Mouse (Mus musculus): ENCODE measurements around the gene Dnm3. TPM values are rescaled to one million over a fixed set of nuclear protein-coding genes. Genes with fewer than 3 reads are reported as not detected.

The Dnm3 gene
- total RNA-seq, 1 experiment from 2014 or later = not detected

- no peak for ATAC-seq (replicated peaks in 1 of 2; ENCODE audit: insufficient read depth in 1 of 2, low FRiP score in 2 of 2, low TSS enrichment in 1 of 2, low read depth in 1 of 2, poor library complexity in 2 of 2, severe bottlenecking in 2 of 2)
Observed at GRCm38 (mm10) chr1:162132908-162133641, 344.8 kb downstream of the Dnm3 start.

GRCm38 (mm10) chr1:162126856-162127792 is 350.7 kb downstream of the Dnm3 start:
- ATAC-seq (replicated peaks in 1 of 2; ENCODE audit: insufficient read depth in 1 of 2, low FRiP score in 2 of 2, low TSS enrichment in 1 of 2, low read depth in 1 of 2, poor library complexity in 2 of 2, severe bottlenecking in 2 of 2) = no peak

GRCm38 (mm10) chr1:162124396-162124795 is 353.4 kb downstream of the Dnm3 start:
- ATAC-seq (replicated peaks in 1 of 2; ENCODE audit: insufficient read depth in 1 of 2, low FRiP score in 2 of 2, low TSS enrichment in 1 of 2, low read depth in 1 of 2, poor library complexity in 2 of 2, severe bottlenecking in 2 of 2) = no peak

- ATAC-seq (replicated peaks in 1 of 2; ENCODE audit: insufficient read depth in 1 of 2, low FRiP score in 2 of 2, low TSS enrichment in 1 of 2, low read depth in 1 of 2, poor library complexity in 2 of 2, severe bottlenecking in 2 of 2) = no peak
Observed at GRCm38 (mm10) chr1:162121441-162122200, 356.2 kb downstream of the Dnm3 start.

GRCm38 (mm10) chr1:162109437-162109813 is 368.4 kb downstream of the Dnm3 start:
- no peak for ATAC-seq (replicated peaks in 1 of 2; ENCODE audit: insufficient read depth in 1 of 2, low FRiP score in 2 of 2, low TSS enrichment in 1 of 2, low read depth in 1 of 2, poor library complexity in 2 of 2, severe bottlenecking in 2 of 2)

- no peak for ATAC-seq (replicated peaks in 1 of 2; ENCODE audit: insufficient read depth in 1 of 2, low FRiP score in 2 of 2, low TSS enrichment in 1 of 2, low read depth in 1 of 2, poor library complexity in 2 of 2, severe bottlenecking in 2 of 2)
Observed at GRCm38 (mm10) chr1:162108726-162109436, 369.0 kb downstream of the Dnm3 start.

- no peak for ATAC-seq (replicated peaks in 1 of 2; ENCODE audit: insufficient read depth in 1 of 2, low FRiP score in 2 of 2, low TSS enrichment in 1 of 2, low read depth in 1 of 2, poor library complexity in 2 of 2, severe bottlenecking in 2 of 2)
Observed at GRCm38 (mm10) chr1:162108181-162108671, 369.6 kb downstream of the Dnm3 start.

GRCm38 (mm10) chr1:162107011-162107606 is 370.7 kb downstream of the Dnm3 start:
- ATAC-seq (replicated peaks in 1 of 2; ENCODE audit: insufficient read depth in 1 of 2, low FRiP score in 2 of 2, low TSS enrichment in 1 of 2, low read depth in 1 of 2, poor library complexity in 2 of 2, severe bottlenecking in 2 of 2) = no peak

- ATAC-seq (replicated peaks in 1 of 2; ENCODE audit: insufficient read depth in 1 of 2, low FRiP score in 2 of 2, low TSS enrichment in 1 of 2, low read depth in 1 of 2, poor library complexity in 2 of 2, severe bottlenecking in 2 of 2) = no peak
Observed at GRCm38 (mm10) chr1:162100961-162101830, 376.6 kb downstream of the Dnm3 start.

- ATAC-seq (replicated peaks in 1 of 2; ENCODE audit: insufficient read depth in 1 of 2, low FRiP score in 2 of 2, low TSS enrichment in 1 of 2, low read depth in 1 of 2, poor library complexity in 2 of 2, severe bottlenecking in 2 of 2) = no peak
Observed at GRCm38 (mm10) chr1:162100033-162100820, 377.6 kb downstream of the Dnm3 start.

GRCm38 (mm10) chr1:162099203-162099602 is 378.6 kb downstream of the Dnm3 start:
- no peak; a peak in 2 of 4 replicates for ATAC-seq (replicated peaks in 1 of 2; ENCODE audit: insufficient read depth in 1 of 2, low FRiP score in 2 of 2, low TSS enrichment in 1 of 2, low read depth in 1 of 2, poor library complexity in 2 of 2, severe bottlenecking in 2 of 2)

GRCm38 (mm10) chr1:162094523-162095272 is 383.1 kb downstream of the Dnm3 start:
- no peak for ATAC-seq (replicated peaks in 1 of 2; ENCODE audit: insufficient read depth in 1 of 2, low FRiP score in 2 of 2, low TSS enrichment in 1 of 2, low read depth in 1 of 2, poor library complexity in 2 of 2, severe bottlenecking in 2 of 2)

- ATAC-seq (replicated peaks in 1 of 2; ENCODE audit: insufficient read depth in 1 of 2, low FRiP score in 2 of 2, low TSS enrichment in 1 of 2, low read depth in 1 of 2, poor library complexity in 2 of 2, severe bottlenecking in 2 of 2) = no peak
Observed at GRCm38 (mm10) chr1:162093806-162094522, 383.9 kb downstream of the Dnm3 start.

Measured in hematopoietic stem cell, adult 5-6 weeks (primary cell).